In genomic region chr9:26604552-26604951, GRCm38 (mm10) we compare ENCODE assay signal across 20 mouse cellular contexts.
"Had no signal": no experiment of that assay in that cellular context is flagged by ENCODE, and none has a peak within 500 bp of the region (broad histone marks: within the 10 kb centered on the region; RNA-seq: fewer than 3 reads in every experiment).

No protein-coding gene starts in this region.

- H3K36me3 ChIP-seq: lung, embryonic 15.5 days; midbrain, embryonic 10.5 days; midbrain, embryonic 12.5 days; neural tube, embryonic 13.5 days; neural tube, embryonic 15.5 days had no signal

- H3K4me1 ChIP-seq: lung, embryonic 15.5 days; midbrain, embryonic 10.5 days; midbrain, embryonic 12.5 days; neural tube, embryonic 13.5 days; neural tube, embryonic 15.5 days had no signal

- H3K27ac ChIP-seq: lung, embryonic 15.5 days; midbrain, embryonic 10.5 days; midbrain, embryonic 12.5 days; neural tube, embryonic 13.5 days; neural tube, embryonic 15.5 days had no signal

- H3K4me3 ChIP-seq: lung, embryonic 15.5 days; midbrain, embryonic 10.5 days; midbrain, embryonic 12.5 days; myocyte; neural tube, embryonic 13.5 days; neural tube, embryonic 15.5 days had no signal

- H3K4me2 ChIP-seq: lung, embryonic 15.5 days; midbrain, embryonic 12.5 days; neural tube, embryonic 13.5 days; neural tube, embryonic 15.5 days had no signal

- H3K9me3 ChIP-seq: lung, embryonic 15.5 days; midbrain, embryonic 10.5 days; midbrain, embryonic 12.5 days; neural tube, embryonic 13.5 days; neural tube, embryonic 15.5 days had no signal

- H3K27me3 ChIP-seq: lung, embryonic 15.5 days; midbrain, embryonic 12.5 days; neural tube, embryonic 13.5 days; neural tube, embryonic 15.5 days had no signal

- H3K9ac ChIP-seq: lung, embryonic 15.5 days; midbrain, embryonic 12.5 days; neural tube, embryonic 13.5 days; neural tube, embryonic 15.5 days had no signal

- ATAC-seq: lung, postnatal 0 days; midbrain, embryonic 16.5 days had no signal

- DNase-seq: lung, adult 2 months; lung, postnatal 14 days; lung, postnatal 36 days; midbrain, embryonic 14.5 days; retina, postnatal 1 day; right cerebral cortex, adult 18-20 months; right cerebral cortex, postnatal 25 days; right cerebral cortex, postnatal 4 days; spleen, adult 18-20 months; thymus, adult 2 months; thymus, postnatal 25 days; thymus, postnatal 4 days had no signal
